Mouse (Mus musculus): ENCODE measurements around the gene Ankle1. TPM values are rescaled to one million over a fixed set of nuclear protein-coding genes. Genes with fewer than 3 reads are reported as not detected.

Gene Ankle1
- total and polyA plus RNA-seq, 3 experiments = 18.5 to 21.2 TPM; not detected in 1

DNA sequence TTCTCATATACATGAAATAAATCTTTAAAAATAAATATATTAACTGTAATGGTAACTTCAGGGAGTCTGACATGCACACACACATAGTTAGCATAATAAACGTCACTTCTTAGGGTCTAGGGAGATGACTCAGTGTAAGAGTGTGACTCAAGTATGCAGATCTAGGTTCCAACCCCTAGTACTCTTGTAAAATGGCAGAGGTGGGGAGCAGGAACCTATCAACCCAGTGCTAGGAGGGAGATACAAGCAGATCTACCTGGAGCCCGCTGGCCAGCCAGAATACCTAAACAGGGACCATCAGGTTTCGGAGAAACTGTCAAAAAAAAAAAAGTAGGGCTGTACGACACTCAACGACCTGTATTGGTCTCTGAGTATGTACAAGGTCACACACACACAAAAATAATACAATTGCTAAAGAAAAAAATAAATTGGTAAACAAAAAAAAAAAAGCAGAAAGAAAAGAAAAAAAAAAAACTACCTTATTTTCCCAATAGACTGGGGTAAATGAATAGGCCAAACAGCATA lies 35.0 kb upstream of the Ankle1 start:
- Histone ChIP-seq H3K9ac (ENCODE audit: control insufficient read depth, low read depth, low read length, poor library complexity, severe bottlenecking) (peak overlapping the region; percentile 78), H3K36me3 (ENCODE audit: control insufficient read depth in 1 of 2, insufficient read depth in 2 of 2, low read length in 2 of 2) (peaks cover 0 to 9% of the 10 kb centered on the region in 2 experiments; a peak in 2 of 4 replicates), H3K4me3 (ENCODE audit: control insufficient read depth in 1 of 2, insufficient read depth in 1 of 2, low read depth in 2 of 2, low read length in 2 of 2) (peak overlapping the region; percentile 36 to 65), H3K27ac (ENCODE audit: control insufficient read depth, low read depth, low read length) (peak overlapping the region; percentile 92), H3K4me1 (ENCODE audit: control insufficient read depth in 1 of 2, insufficient read depth in 2 of 2, low read length in 2 of 2) (peaks cover 0 to 11% of the 10 kb centered on the region in 2 experiments; a peak in 2 of 4 replicates), H3K9me3 (replicated peaks; ENCODE audit: insufficient read depth, low read length) (no peaks in the 10 kb centered on the region), H3K79me2 (ENCODE audit: control insufficient read depth, insufficient read depth, low read length, poor library complexity) (peaks cover 6% of the 10 kb centered on the region; the same call in 1 of the 2 replicates), H3K27me3 (ENCODE audit: control insufficient read depth in 1 of 2, insufficient read depth in 2 of 2, low read length in 2 of 2) (no peaks in the 10 kb centered on the region)
- no peak for TF ChIP-seq POLR2AphosphoS5 (IDR thresholded peaks at IDR 0.05; ENCODE audit: borderline replicate concordance, low read depth, low read length)
- no peak for TF ChIP-seq EP300 (IDR thresholded peaks at IDR 0.05; ENCODE audit: low read depth in 1 of 2, low read length in 2 of 2)
- peak; percentile 92 for TF ChIP-seq SIN3A (IDR thresholded peaks at IDR 0.05; ENCODE audit: low read length)
- TF ChIP-seq JUND (IDR thresholded peaks at IDR 0.05; ENCODE audit: low read depth, low read length) = no peak
- no peak for TF ChIP-seq MAX (IDR thresholded peaks at IDR 0.05; ENCODE audit: low read length)
- no peak for TF ChIP-seq BHLHE40 (IDR thresholded peaks at IDR 0.05; ENCODE audit: borderline replicate concordance, low read depth, low read length)
- TF ChIP-seq GATA1 (IDR thresholded peaks at IDR 0.05; ENCODE audit: low read depth, low read length) = no peak
- no peak for TF ChIP-seq ZKSCAN1 (IDR thresholded peaks at IDR 0.05; ENCODE audit: low read depth, low read length)
- TF ChIP-seq TCF12 (IDR thresholded peaks at IDR 0.05; ENCODE audit: low read depth, low read length) = no peak
- TF ChIP-seq MYC (IDR thresholded peaks at IDR 0.05; ENCODE audit: low read depth, low read length) = peak; percentile 85; the same call in 1 of the 2 replicates
- no peak for TF ChIP-seq TAL1 (IDR thresholded peaks at IDR 0.05; ENCODE audit: low read length)
- TF ChIP-seq HCFC1 (IDR thresholded peaks at IDR 0.05; ENCODE audit: low read depth, low read length) = no peak
- no peak for TF ChIP-seq NELFE (IDR thresholded peaks at IDR 0.05; ENCODE audit: low read depth, low read length)
- peak; percentile 73 for TF ChIP-seq POLR2AphosphoS2 (IDR thresholded peaks at IDR 0.05; ENCODE audit: low read length)
- no peak for TF ChIP-seq GABPA (IDR thresholded peaks at IDR 0.05; ENCODE audit: low read depth, low read length)
- no peak for TF ChIP-seq MAZ (IDR thresholded peaks at IDR 0.05; ENCODE audit: low read depth, low read length)
- no peak for TF ChIP-seq ZMIZ1 (IDR thresholded peaks at IDR 0.05; ENCODE audit: low read depth, low read length)
- TF ChIP-seq MEF2A (IDR thresholded peaks at IDR 0.05; ENCODE audit: extremely low read depth, insufficient replicate concordance, low read depth, low read length, poor library complexity, severe bottlenecking) = no peak
- TF ChIP-seq CHD2 (IDR thresholded peaks at IDR 0.05; ENCODE audit: low read length) = no peak
- no peak for TF ChIP-seq ZC3H11A (IDR thresholded peaks at IDR 0.05; ENCODE audit: low read depth, low read length)
- no peak for TF ChIP-seq MYB (IDR thresholded peaks at IDR 0.05; ENCODE audit: low read depth, low read length)
- TF ChIP-seq ZNF384 (IDR thresholded peaks at IDR 0.05; ENCODE audit: low read depth, low read length) = peak; percentile 79
- no peak for TF ChIP-seq KAT2A (conservative IDR thresholded peaks at IDR 0.05; ENCODE audit: low read depth, low read length)
- no peak for TF ChIP-seq SMC3 (IDR thresholded peaks at IDR 0.05; ENCODE audit: low read depth, low read length)
- DNase-seq (ENCODE audit: low read depth, low spot score) = peak; percentile 83
